Mouse (Mus musculus): ENCODE results near the gene Tmem200b. TPM values are rescaled to one million over a fixed set of nuclear protein-coding genes. Genes with fewer than 3 reads are reported as not detected.

Gene Tmem200b
- total RNA-seq (2015; ENCODE audit: low replicate concordance) (not detected in 2 replicates), total RNA-seq (2017; ENCODE audit: low replicate concordance) (not detected in 2 replicates)

DNA sequence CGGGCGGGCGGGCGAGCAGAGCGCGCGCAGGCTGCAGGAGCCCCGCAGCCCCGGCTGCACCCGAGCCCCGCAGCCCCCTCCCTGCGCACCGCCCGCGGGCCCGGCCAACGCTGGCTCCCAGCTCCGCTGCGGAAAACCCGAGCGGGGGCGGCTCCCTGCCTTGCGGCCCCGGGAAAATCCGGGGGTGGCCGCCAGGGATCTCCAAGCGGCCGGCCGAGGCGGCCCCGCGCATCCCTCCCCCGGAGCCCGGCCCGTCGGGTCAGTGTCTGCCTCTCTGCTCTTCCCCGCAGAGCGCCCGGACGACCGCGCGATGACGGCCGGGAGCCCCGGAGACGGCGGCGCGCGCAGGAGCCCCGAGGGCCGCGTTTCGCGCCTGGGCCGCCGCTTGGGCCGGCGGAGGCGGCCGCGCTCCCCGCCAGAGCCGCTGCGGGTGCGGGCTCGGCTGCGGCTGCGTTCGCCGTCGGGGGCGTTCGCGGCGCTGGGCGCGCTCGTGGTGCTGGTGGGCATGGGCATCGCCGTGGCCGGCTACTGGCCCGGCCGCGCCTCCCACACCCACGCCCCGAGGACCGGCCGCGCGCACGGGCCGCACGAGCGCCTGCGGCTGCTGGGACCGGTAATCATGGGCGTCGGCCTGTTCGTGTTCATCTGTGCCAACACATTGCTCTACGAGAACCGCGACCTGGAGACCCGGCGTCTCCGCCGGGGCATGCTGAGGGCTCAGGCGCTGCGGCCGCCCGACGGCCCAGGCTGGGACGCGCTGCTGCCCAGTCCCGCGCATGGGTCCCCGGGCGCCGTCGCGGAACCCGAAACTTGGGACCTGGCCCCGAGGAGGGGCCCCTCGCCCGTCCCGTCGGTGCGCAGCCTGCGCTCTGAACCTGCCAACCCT, at the start of gene Tmem200b:
Tmem200b (plus strand) TSS at position 311 of the 886 bp plus-strand sequence.
- 0 out of 2 replicates have a peak, but pooled peaks have one; percentile 21 for ATAC-seq (replicated peaks; ENCODE audit: low FRiP score, poor library complexity, severe bottlenecking)

DNA sequence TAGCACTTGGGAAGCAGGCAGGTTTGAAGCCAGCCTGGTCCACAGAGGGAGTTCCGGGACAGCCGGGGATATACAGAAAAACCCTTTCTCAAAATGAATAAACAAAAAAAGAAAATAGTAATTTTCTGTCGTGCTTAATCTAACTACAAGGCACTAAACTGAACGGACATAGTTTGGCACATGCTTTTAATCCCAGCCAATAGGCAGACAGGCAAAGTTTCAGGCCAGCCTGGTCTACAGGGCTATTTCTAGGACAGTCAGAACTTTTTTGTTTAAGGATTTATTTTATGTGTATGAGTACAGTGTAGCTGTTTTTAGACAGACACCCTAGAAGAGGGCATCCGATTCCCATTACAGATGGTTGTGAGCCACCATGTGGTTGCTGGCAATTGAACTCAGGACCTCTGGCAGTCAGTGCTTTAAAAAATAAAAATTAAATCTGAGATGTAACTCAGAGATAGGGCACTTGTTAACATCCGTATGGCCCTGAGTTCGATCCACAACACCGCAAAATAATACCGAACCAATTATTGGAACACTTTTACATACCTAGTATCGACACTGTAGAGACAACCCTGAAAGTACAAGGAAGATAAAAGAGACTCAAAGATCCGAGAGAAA, 48.8 kb upstream of the Tmem200b start:
- ATAC-seq (replicated peaks; ENCODE audit: low FRiP score, poor library complexity, severe bottlenecking), result peak; percentile 5; the same call in 1 of the 2 replicates

DNA sequence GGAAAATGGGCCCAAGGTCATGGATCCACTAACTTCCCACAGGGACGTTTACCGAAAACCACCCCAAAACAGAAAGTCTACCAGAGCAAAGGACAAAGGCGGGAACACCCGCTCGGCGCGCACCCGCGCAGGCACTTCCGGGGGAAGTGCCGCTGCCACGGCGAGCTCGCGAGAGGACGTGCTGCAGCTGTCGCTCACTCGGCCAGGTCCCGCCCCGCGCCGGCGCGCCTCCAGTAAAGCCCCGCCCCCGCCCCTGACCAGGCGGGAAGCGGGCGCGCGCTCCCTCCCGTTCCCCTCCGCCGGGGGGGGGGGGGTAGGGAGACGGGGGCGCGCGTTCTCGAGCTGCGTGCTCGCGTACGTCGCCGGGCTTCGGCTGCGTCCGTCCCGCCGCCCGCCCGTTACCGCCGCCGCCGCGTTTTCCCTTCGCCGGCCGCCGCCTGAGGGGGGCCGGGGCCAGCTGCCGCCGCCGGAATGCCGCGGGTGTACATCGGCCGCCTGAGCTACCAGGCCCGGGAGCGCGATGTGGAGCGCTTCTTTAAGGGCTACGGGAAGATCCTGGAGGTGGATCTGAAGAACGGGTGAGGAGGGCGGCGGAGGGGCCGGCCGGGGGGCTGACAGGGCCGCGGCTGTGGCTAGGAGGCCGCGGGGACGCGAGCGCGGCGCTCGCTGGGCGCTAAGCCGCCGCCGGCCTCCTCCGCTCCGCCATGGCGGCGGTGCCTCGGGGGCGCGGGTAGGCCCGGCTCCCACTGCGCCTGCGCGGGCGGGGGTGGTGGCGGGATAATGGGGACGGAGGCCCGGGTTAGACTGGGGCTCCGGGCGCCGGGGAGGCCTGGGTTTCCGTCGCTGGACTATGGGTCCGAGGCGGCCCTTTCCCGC, 48.0 kb upstream of the Tmem200b start, which contains the start of gene Srsf4:
Srsf4 (plus strand) TSS at position 325 of the 876 bp plus-strand sequence.
- ATAC-seq (replicated peaks; ENCODE audit: low FRiP score, poor library complexity, severe bottlenecking), result peak; percentile 97

DNA sequence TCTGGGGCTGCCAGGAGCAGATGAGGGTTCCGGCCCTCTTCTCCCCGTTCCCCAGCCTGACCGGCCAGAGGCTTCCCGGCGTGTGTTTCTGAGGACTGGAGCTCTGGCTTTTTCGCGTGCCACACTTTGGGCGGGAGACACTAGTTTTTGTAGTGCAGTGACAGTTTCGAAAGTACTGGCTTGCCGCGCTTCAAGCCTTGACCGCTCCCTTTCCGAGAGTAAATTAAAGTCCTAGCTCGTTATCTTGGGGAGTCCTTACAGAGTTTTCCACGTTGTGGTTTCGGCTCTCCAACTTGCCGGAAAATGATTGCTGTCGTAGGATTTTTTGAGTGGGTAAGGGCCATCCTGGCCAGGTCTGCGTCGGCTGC, 47.4 kb upstream of the Tmem200b start:
- ATAC-seq (replicated peaks; ENCODE audit: low FRiP score, poor library complexity, severe bottlenecking), result peak; percentile 67

DNA sequence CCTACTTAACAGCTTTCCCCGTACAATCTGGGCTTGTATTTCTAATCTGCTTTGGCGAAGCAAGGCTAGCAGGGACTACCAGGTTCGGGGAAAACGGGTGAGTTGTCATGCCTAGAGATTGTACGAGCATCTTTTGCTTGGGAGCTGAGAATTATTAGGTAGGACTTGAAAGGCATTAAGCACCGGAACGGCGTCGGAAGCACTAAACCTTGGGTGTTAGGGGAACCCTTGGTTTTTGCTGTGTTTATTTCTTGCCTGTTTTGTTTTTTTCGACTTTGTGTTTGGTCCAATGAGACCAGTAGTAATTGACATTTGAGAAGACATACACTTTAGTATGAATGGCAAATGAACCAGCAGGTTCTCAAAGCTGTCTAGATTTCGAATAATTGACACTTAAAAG, 47.0 kb upstream of the Tmem200b start:
- ATAC-seq (replicated peaks; ENCODE audit: low FRiP score, poor library complexity, severe bottlenecking), result peak; percentile 26

DNA sequence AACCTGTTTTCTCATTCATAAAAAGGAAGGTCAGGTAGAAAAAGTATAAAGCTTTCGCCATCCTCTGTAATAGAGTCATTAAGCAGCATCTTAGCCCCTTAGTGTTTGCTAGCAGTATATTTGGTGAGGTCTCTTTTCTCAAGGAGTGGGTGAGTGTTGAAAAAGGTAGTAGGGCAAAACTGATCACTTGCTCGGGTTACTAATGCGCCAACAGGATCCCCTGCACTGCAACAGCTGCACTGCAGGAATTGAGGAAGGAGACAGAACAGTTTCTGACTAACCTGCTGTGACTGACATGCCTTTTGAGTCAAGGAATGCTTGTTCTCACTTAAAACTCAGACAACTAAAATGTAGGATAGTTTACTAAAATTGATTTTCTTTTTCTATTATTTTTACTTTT, 46.3 kb upstream of the Tmem200b start:
- no peak for ATAC-seq (replicated peaks; ENCODE audit: low FRiP score, poor library complexity, severe bottlenecking)

GRCm38 (mm10) chr4:131876836-131877235, 44.7 kb upstream of the Tmem200b start:
- no peak for ATAC-seq (replicated peaks; ENCODE audit: low FRiP score, poor library complexity, severe bottlenecking)

DNA sequence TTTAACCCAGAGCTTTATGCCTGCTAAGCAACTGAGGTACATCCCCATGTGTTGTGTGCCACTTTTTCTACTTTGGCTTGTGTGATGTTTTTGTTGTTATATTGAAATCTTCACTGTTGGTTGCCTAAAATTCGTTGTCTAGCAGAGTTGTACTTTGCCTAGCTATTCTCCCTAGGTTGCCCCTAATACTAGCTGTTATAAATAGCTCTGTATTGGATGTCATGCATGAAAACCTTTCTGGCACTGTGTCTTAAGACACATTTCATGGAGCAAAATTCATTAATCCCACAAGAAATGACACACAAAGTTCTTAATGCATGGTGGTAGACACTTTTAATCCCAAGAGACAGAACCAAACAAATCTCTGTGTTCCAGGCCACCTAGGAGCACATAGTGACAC, 41.9 kb upstream of the Tmem200b start:
- ATAC-seq (replicated peaks; ENCODE audit: low FRiP score, poor library complexity, severe bottlenecking), result no peak

DNA sequence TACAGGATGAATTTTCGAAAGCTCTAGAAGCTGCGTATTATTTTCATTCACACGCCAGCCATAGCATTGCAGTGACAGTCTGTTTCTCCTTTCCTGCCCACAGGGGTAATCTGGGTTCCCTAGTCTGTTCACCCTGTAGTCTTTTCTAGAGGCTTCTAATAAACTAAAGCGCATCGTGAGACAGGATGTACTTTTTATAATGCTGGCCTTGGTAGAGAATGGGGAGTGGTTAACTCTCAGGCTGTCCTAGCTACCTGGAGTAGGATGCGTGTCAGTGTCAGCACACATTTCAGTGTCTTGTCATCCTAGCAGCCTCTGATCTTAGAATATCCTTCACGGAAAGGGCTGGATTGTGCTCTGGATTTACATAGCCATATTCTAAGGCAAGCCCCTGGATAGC, 40.3 kb upstream of the Tmem200b start:
- no peak for ATAC-seq (replicated peaks; ENCODE audit: low FRiP score, poor library complexity, severe bottlenecking)

GRCm38 (mm10) chr4:131883571-131883970, 38.0 kb upstream of the Tmem200b start:
- ATAC-seq (replicated peaks; ENCODE audit: low FRiP score, poor library complexity, severe bottlenecking), result no peak

- no peak for ATAC-seq (replicated peaks; ENCODE audit: low FRiP score, poor library complexity, severe bottlenecking)
These were observed 36.2 kb upstream of the Tmem200b start for GRCm38 (mm10) chr4:131885376-131885775.

DNA sequence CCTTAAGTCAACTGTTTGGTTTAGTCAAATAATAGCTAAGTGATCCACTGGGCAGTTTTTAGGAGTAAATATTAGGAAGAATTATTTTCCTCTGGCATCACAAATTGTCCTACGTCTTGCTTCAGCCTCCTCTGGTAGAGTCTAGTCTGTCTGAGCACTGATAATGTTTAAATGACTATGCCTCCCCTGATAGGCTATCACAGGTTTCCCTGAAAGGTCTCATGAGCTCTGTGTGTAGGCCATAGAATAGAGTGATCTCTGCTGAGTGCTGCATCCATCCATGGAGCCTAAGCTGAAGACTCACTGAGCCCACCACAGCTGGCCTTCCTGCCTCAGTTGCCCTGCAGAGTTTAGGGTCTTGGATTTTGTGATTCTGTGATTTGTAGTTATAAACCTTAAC, 33.0 kb upstream of the Tmem200b start:
- ATAC-seq (replicated peaks; ENCODE audit: low FRiP score, poor library complexity, severe bottlenecking), result no peak

DNA sequence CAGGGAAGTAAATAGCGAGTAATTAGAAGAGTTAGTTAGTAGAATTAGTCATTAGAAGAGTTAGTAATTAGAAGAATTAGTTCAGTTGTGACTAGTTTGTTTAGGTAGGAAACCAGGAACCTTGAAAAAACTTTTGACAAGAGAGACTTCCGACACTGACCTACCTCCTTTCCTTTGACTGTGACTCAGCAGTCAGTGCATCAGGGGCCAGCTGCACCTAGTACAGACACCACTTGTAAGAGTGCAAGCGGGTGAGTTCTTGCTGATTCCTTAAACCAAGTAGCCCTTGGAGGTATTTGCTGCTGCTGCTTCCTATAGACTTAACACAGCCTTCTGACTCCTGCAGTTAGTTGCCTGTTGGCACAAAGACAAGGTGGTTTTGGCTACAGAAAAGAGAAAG, 30.9 kb upstream of the Tmem200b start:
- ATAC-seq (replicated peaks; ENCODE audit: low FRiP score, poor library complexity, severe bottlenecking), result no peak

- ATAC-seq (replicated peaks; ENCODE audit: low FRiP score, poor library complexity, severe bottlenecking), result no peak
These were observed 24.5 kb upstream of the Tmem200b start for GRCm38 (mm10) chr4:131897109-131897508.

GRCm38 (mm10) chr4:131897787-131898186, 23.8 kb upstream of the Tmem200b start:
- ATAC-seq (replicated peaks; ENCODE audit: low FRiP score, poor library complexity, severe bottlenecking), result no peak

GRCm38 (mm10) chr4:131898503-131899179, 22.9 kb upstream of the Tmem200b start:
- ATAC-seq (replicated peaks; ENCODE audit: low FRiP score, poor library complexity, severe bottlenecking), result no peak

DNA sequence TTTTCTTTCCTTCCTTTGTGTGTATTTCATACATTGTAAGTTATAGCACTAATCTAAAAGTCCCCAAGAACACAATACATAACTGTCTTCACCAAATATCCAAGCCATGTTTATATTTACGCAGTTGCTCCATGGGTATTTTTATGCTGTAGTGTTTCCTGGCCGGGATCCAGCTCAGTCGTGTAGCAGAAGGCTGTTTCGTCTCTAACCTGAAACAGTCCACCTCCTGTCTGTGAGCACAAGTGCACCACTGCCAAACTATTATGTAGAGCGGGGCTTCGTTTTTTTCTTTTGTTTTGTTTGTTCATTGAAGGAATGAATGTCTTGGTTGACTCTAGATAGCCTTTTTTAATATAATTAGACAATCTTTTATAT, 22.4 kb upstream of the Tmem200b start:
- ATAC-seq (replicated peaks; ENCODE audit: low FRiP score, poor library complexity, severe bottlenecking), result no peak

DNA sequence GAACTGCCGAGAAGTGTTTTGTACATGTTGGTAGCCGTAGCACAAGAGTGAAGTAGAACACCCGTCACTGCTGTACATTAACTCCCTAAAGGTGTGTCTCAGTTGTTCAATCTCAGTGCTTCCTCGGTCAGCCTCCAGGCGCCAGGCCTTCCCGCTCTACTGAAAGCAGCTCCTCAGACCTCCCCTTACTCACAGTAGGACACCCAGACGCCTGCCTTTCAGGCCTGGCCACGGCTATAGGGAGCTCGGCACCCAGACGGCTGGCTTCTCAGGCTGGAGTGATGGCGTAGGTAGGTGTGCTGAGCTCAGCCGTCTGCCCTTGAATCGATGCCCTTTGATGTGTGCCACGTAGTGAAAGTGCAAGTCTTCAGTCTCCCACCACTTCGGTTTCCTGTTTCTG, 20.5 kb upstream of the Tmem200b start:
- no peak for ATAC-seq (replicated peaks; ENCODE audit: low FRiP score, poor library complexity, severe bottlenecking)

GRCm38 (mm10) chr4:131904478-131904877, 17.1 kb upstream of the Tmem200b start:
- ATAC-seq (replicated peaks; ENCODE audit: low FRiP score, poor library complexity, severe bottlenecking), result no peak

- ATAC-seq (replicated peaks; ENCODE audit: low FRiP score, poor library complexity, severe bottlenecking), result no peak
These were observed 15.1 kb upstream of the Tmem200b start for GRCm38 (mm10) chr4:131906423-131906822.
